Mouse (Mus musculus): ENCODE data around the gene Lemd1. TPM values are rescaled to one million over a fixed set of nuclear protein-coding genes. Genes with fewer than 3 reads are reported as not detected.

Gene Lemd1
- total RNA-seq, 2 experiments from 2014 or later = not detected

GRCm38 (mm10) chr1:132281523-132282176 lies 90.4 kb downstream of the Lemd1 start:
- ATAC-seq (replicated peaks; ENCODE audit: low FRiP score, low TSS enrichment, poor library complexity, severe bottlenecking) = no peak

DNA sequence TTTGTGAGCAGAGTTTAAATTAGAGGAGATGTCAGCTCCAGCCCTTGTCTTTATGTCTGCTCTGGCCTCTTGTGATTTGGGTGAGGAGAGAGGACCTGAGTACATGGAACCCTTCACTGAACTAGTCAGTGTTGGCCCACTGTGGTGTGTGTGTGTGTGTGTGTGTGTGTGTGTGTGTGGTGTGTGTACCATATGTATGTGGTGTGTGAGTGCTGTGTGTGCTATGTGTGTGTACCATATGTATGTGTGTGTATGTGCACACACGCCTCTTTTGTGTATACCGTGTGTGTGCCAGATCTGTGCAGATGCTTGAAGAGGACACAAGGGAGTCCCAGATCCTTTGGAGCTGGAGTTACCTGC lies 90.9 kb downstream of the Lemd1 start:
- ATAC-seq (replicated peaks; ENCODE audit: low FRiP score, low TSS enrichment, poor library complexity, severe bottlenecking) = no peak

DNA sequence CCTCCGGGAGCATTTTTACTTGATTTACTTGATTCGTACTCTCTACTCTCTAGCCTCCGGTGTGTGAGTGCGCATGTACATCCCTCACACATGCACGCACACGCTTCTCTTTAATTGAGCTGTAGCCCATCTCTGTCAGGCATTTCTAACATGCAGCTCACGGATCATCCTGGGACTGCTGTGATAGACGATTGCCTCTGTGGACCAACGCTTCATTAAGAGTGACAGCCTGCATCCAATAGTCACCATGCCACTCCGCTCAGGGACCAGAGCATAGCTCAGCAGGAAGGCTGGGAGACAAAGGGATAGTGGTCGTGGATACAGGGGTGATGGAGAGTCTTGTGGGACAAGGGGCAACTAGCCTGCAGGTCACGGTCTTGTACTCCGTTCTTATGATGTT lies 91.8 kb downstream of the Lemd1 start:
- no peak for ATAC-seq (replicated peaks; ENCODE audit: low FRiP score, low TSS enrichment, poor library complexity, severe bottlenecking)

- ATAC-seq (replicated peaks; ENCODE audit: low FRiP score, low TSS enrichment, poor library complexity, severe bottlenecking) = no peak
These were observed 95.5 kb downstream of the Lemd1 start for GRCm38 (mm10) chr1:132286735-132287134.

- ATAC-seq (replicated peaks; ENCODE audit: low FRiP score, low TSS enrichment, poor library complexity, severe bottlenecking) = no peak
These were observed 96.2 kb downstream of the Lemd1 start for GRCm38 (mm10) chr1:132287445-132287844.

- no peak for ATAC-seq (replicated peaks; ENCODE audit: low FRiP score, low TSS enrichment, poor library complexity, severe bottlenecking)
These were observed 96.8 kb downstream of the Lemd1 start for GRCm38 (mm10) chr1:132287991-132288451.

DNA sequence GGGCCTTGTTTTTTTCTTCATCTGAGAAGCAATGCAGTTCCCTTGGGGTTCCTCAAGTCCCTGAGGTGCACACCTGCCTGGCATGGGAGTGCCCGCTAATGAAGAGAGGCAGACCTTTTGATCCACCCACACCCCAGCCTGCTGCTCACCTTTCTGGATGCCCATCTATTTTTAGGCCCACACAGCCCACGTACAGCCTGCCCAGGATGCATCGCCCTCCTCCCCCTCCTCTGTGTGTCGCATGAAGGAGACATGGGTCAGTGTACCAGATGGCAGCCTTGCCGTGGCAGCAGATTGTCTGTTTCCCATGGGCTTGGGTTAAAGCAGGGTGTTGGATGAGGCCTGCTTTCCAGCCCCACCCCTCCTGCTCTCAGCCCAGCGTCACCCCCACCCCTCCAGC lies 98.7 kb downstream of the Lemd1 start:
- no peak for ATAC-seq (replicated peaks; ENCODE audit: low FRiP score, low TSS enrichment, poor library complexity, severe bottlenecking)

GRCm38 (mm10) chr1:132290921-132291675 lies 99.9 kb downstream of the Lemd1 start:
- ATAC-seq (replicated peaks; ENCODE audit: low FRiP score, low TSS enrichment, poor library complexity, severe bottlenecking) = no peak

DNA sequence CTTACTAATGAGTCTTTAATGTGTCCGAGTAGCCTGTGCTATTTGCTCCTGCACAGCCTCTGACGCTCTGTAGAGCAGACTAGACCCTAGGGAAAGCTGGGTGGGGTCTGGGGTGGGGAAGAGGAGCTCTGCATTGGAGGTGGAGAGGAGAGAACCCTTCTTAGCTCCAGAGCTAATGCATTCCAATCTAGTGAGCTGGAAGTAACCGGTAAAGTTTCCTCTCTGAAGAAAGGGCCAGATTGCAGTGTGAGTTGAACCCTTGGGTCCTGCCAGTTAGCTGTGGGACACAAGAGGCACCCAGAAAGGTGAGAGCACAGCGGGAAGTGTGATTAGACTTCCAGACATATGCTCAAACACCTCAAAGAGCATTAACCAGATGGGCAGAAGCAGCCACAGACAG lies 100.5 kb downstream of the Lemd1 start:
- no peak for ATAC-seq (replicated peaks; ENCODE audit: low FRiP score, low TSS enrichment, poor library complexity, severe bottlenecking)

DNA sequence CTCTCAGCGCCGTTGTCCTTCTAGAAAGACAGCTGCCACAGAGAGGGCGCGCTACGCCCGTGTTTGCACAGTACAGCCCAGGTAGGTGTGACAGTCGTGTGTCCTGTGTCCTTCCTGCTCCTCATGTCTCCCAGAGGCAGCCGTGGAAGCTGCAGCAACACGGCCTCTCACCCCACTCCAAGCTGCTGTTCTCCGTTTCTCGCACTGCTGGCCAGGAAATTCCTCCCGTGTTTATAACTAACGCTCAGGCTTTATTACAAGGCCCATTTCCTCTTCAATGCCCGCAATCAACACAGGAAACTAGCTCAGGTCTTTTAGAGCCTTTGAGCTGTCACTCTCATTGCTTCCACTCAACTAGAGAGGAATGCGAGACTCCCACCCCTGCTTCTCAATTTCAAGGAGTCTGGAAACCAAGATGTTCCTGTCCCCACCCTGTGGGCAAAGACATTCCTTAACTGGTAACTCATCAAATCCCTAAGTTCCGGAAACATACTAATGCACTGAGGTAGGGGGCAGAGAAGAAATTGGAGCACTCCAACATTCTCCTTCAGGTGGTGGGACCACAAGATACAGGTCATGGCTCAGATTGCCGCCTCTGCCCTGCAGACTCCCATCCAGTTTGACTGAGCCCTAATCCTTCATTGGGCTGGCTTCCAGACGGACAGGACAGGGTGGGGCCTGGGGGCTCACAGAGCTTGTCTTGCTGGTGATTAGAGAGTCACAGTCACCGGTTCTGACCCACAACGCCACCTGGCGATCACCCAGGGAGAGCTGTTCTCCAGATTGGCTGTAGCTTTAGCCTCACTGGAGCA lies 101.3 kb downstream of the Lemd1 start:
- ATAC-seq (replicated peaks; ENCODE audit: low FRiP score, low TSS enrichment, poor library complexity, severe bottlenecking) = peak; percentile 68

- no peak for ATAC-seq (replicated peaks; ENCODE audit: low FRiP score, low TSS enrichment, poor library complexity, severe bottlenecking)
These were observed 104.3 kb downstream of the Lemd1 start for GRCm38 (mm10) chr1:132295506-132295905.

- ATAC-seq (replicated peaks; ENCODE audit: low FRiP score, low TSS enrichment, poor library complexity, severe bottlenecking) = no peak
These were observed 104.8 kb downstream of the Lemd1 start for GRCm38 (mm10) chr1:132296051-132296450.

GRCm38 (mm10) chr1:132298425-132298800 lies 107.2 kb downstream of the Lemd1 start, which contains the start of gene Klhdc8a:
Gene Klhdc8a, plus strand, starts transcription at chr1:132298626.
- ATAC-seq (replicated peaks; ENCODE audit: low FRiP score, low TSS enrichment, poor library complexity, severe bottlenecking) = no peak

- no peak for ATAC-seq (replicated peaks; ENCODE audit: low FRiP score, low TSS enrichment, poor library complexity, severe bottlenecking)
These were observed 107.7 kb downstream of the Lemd1 start for GRCm38 (mm10) chr1:132298801-132299464.

DNA sequence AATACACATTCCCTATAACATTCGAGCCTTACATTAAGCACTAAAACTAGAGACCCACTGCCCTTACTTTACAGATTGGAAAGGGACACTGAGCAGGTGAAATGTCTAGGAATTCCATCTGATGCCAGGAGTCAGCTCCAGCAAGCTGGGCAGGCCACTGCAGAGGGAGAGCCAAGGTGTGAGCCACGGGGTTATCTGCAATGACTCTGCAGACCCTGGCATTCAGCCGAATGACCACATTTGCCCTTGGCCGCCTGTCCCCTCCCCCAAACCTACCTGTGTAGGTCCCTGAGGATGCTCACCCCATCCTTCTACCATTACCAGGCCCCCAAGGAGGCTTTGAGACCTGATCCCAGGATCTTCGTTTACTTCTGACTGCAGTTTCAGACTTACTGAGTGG lies 108.5 kb downstream of the Lemd1 start:
- ATAC-seq (replicated peaks; ENCODE audit: low FRiP score, low TSS enrichment, poor library complexity, severe bottlenecking) = no peak

DNA sequence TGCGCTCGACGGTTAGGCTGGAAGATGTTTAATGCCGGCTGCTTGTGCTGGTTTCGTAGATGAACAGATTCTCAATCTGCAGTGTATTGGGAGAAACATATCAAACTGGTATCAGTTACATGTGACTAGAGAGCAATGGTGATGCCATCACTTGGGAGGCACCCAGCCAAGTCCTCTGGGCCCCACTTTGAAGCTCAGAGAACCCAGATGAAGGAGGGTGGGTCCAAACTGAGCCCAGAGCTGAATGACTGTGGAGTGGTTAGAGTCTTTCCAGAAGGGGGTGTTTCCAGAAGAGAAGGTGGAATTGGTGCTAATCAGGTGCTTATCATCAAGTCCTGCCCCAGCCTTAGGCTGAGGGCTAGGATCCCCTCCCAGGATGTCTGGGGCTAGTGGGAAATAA lies 110.0 kb downstream of the Lemd1 start:
- ATAC-seq (replicated peaks; ENCODE audit: low FRiP score, low TSS enrichment, poor library complexity, severe bottlenecking) = no peak

- ATAC-seq (replicated peaks; ENCODE audit: low FRiP score, low TSS enrichment, poor library complexity, severe bottlenecking) = no peak
These were observed 111.2 kb downstream of the Lemd1 start for GRCm38 (mm10) chr1:132302341-132302866.

- no peak for ATAC-seq (replicated peaks; ENCODE audit: low FRiP score, low TSS enrichment, poor library complexity, severe bottlenecking)
These were observed 113.5 kb downstream of the Lemd1 start for GRCm38 (mm10) chr1:132304618-132305214.

DNA sequence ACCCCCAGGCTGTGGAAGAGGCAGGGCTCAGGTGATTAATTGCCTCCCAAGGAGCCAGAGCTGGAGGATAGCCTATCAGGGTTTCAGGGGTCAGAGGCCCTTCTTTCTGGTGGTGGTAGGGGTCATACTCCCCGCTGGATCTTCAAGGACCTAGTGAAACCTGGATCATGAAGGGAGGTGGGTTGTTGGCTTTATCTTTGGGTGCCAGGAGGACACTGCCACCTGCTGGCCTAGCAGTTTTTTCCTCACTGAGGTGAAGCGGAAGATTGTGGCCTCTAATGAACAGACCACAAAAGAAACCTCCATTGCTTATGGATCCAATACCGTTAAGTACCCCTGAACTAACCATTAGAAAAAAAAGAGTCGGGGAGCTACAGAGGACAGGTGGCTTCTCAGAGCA lies 114.9 kb downstream of the Lemd1 start:
- peak; percentile 52 for ATAC-seq (replicated peaks; ENCODE audit: low FRiP score, low TSS enrichment, poor library complexity, severe bottlenecking)

Measured in megakaryocyte-erythroid progenitor cell, adult 5-6 weeks (primary cell).